Mouse (Mus musculus) ES-E14 (cell line): ENCODE results near the gene Rps21.

ENCODE experiments used
- HCFC1 ChIP-seq: IDR thresholded peaks from 2 replicates; pipeline ENCODE4 v1.6.1; 2012; ENCODE audit warnings: low read length, inconsistent platforms, borderline replicate concordance; ENCODE audit not compliant: insufficient read depth
- MAFK ChIP-seq: IDR thresholded peaks from 2 replicates; pipeline ENCODE4 v1.6.1; 2014; ENCODE audit warnings: mild to moderate bottlenecking, low read depth, low read length, inconsistent platforms; ENCODE audit not compliant: insufficient read depth
- ZC3H11A ChIP-seq: IDR thresholded peaks from 2 replicates; pipeline ENCODE4 v1.6.1; 2012; ENCODE audit warnings: low read depth, mild to moderate bottlenecking, inconsistent platforms, low read length, borderline replicate concordance

DNA sequence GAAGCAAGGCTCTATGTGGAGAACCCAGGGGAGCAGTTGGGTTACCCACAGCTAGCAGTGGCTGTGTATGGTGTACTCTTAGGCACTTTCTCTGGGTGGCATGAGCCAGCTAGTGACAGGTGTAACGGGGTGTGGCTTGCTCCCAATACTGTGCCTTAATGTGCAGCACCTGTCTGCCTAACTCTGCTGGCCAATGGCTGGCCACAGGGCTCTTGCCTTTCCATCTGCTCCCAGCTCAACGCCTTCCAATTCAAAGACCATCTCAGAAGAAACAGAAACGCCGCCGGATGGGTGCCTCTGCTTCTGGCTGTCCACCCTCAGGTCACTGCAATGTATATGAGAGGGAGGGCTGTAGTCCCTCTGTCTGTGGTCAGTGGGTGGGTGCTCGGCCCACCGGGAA is 4.7 kb downstream of the Rps21 start:
- no peak for TF ChIP-seq MAFK
- TF ChIP-seq ZC3H11A, result no peak
- no peak for TF ChIP-seq HCFC1
